Mouse (Mus musculus): Measurements from ENCODE around the gene Gale.

GRCm38 (mm10) chr4:135969070-135969750, 5.7 kb downstream of the Gale start:
- TF ChIP-seq GATA1 (IDR thresholded peaks at IDR 0.05; ENCODE audit: borderline replicate concordance, low read length) (no peak), CTCF (IDR thresholded peaks at IDR 0.05; ENCODE audit: low read depth, low read length) (no peak)

All from G1E (cell line).